Mouse (Mus musculus): ENCODE measurements around the gene Pip4k2a. TPM values are rescaled to one million over a fixed set of nuclear protein-coding genes. Genes with fewer than 3 reads are reported as not detected.

Pip4k2a gene
- polyA plus RNA-seq, 1 experiment from 2014 or later = 12.7 TPM

GRCm38 (mm10) chr2:18976175-18976574 is 21.8 kb downstream of the Pip4k2a start:
- Histone ChIP-seq H3K9me3 (no peaks in the 10 kb centered on the region), H3K4me1 (replicated peaks) (peaks cover 13% of the 10 kb centered on the region), H3K36me3 (no peaks in the 10 kb centered on the region), H3K4me3 (no peak overlapping the region), H3K27ac (replicated peaks) (no peak overlapping the region), H3K9ac (no peak overlapping the region), H3K27me3 (no peaks in the 10 kb centered on the region), H3K4me2 (no peak overlapping the region)
- no peak for ATAC-seq (ENCODE audit: low read depth)
- 95% methylated on average over 2 of the region's 2 CpGs for WGBS

- H3K9me3 ChIP-seq = no peaks in the 10 kb centered on the region
- H3K27ac ChIP-seq (replicated peaks) = no peak overlapping the region
- peaks cover 11% of the 10 kb centered on the region for H3K4me1 ChIP-seq (replicated peaks)
- no peaks in the 10 kb centered on the region for H3K36me3 ChIP-seq
- H3K27me3 ChIP-seq = no peaks in the 10 kb centered on the region
- H3K9ac ChIP-seq = no peak overlapping the region
- H3K4me3 ChIP-seq = no peak overlapping the region
- no peak overlapping the region for H3K4me2 ChIP-seq
- WGBS = 62% methylated on average over 4 of the region's 4 CpGs
- no peak for ATAC-seq (ENCODE audit: low read depth)
These were observed 22.9 kb downstream of the Pip4k2a start for GRCm38 (mm10) chr2:18974882-18975645.

- WGBS = 87% methylated on average over 3 of the region's 3 CpGs
- H3K4me3 ChIP-seq = no peak overlapping the region
- no peak overlapping the region for H3K4me2 ChIP-seq
- H3K27ac ChIP-seq (replicated peaks) = no peak overlapping the region
- no peaks in the 10 kb centered on the region for H3K27me3 ChIP-seq
- ATAC-seq (ENCODE audit: low read depth) = no peak
- H3K4me1 ChIP-seq (replicated peaks) = no peaks in the 10 kb centered on the region
- no peaks in the 10 kb centered on the region for H3K9me3 ChIP-seq
- no peaks in the 10 kb centered on the region for H3K36me3 ChIP-seq
- no peak overlapping the region for H3K9ac ChIP-seq
These were observed 26.4 kb downstream of the Pip4k2a start for GRCm38 (mm10) chr2:18971564-18971963.

- Histone ChIP-seq H3K36me3 (no peaks in the 10 kb centered on the region), H3K4me1 (replicated peaks) (no peaks in the 10 kb centered on the region), H3K4me2 (no peak overlapping the region), H3K9me3 (no peaks in the 10 kb centered on the region), H3K4me3 (no peak overlapping the region), H3K27me3 (no peaks in the 10 kb centered on the region), H3K27ac (replicated peaks) (no peak overlapping the region), H3K9ac (no peak overlapping the region)
- 88% methylated on average over 2 of the region's 2 CpGs for WGBS
- ATAC-seq (ENCODE audit: low read depth) = no peak
These were observed 27.5 kb downstream of the Pip4k2a start for GRCm38 (mm10) chr2:18970461-18970860.

- H3K27me3 ChIP-seq = no peaks in the 10 kb centered on the region
- H3K36me3 ChIP-seq = no peaks in the 10 kb centered on the region
- H3K9me3 ChIP-seq = no peaks in the 10 kb centered on the region
- H3K4me3 ChIP-seq = no peak overlapping the region
- no peak overlapping the region for H3K27ac ChIP-seq (replicated peaks)
- no peak overlapping the region for H3K9ac ChIP-seq
- WGBS = 76% methylated on average over 5 of the region's 5 CpGs
- no peaks in the 10 kb centered on the region for H3K4me1 ChIP-seq (replicated peaks)
- no peak for ATAC-seq (ENCODE audit: low read depth)
- no peak overlapping the region for H3K4me2 ChIP-seq
These were observed 28.8 kb downstream of the Pip4k2a start for GRCm38 (mm10) chr2:18969066-18969681.

- no peak overlapping the region for H3K9ac ChIP-seq
- WGBS = 95% methylated on average over 5 of the region's 5 CpGs
- ATAC-seq (ENCODE audit: low read depth) = no peak
- H3K9me3 ChIP-seq = no peaks in the 10 kb centered on the region
- no peak overlapping the region for H3K4me2 ChIP-seq
- H3K36me3 ChIP-seq = no peaks in the 10 kb centered on the region
- no peaks in the 10 kb centered on the region for H3K27me3 ChIP-seq
- H3K4me1 ChIP-seq (replicated peaks) = no peaks in the 10 kb centered on the region
- no peak overlapping the region for H3K27ac ChIP-seq (replicated peaks)
- H3K4me3 ChIP-seq = no peak overlapping the region
These were observed 30.4 kb downstream of the Pip4k2a start for GRCm38 (mm10) chr2:18967451-18968063.

GRCm38 (mm10) chr2:18966566-18966965 is 31.4 kb downstream of the Pip4k2a start:
- no peak overlapping the region for H3K4me2 ChIP-seq
- H3K4me3 ChIP-seq = no peak overlapping the region
- H3K9ac ChIP-seq = no peak overlapping the region
- H3K9me3 ChIP-seq = no peaks in the 10 kb centered on the region
- no peaks in the 10 kb centered on the region for H3K36me3 ChIP-seq
- no peaks in the 10 kb centered on the region for H3K27me3 ChIP-seq
- WGBS = 90% methylated on average over 5 of the region's 5 CpGs
- no peak for ATAC-seq (ENCODE audit: low read depth)
- no peak overlapping the region for H3K27ac ChIP-seq (replicated peaks)
- H3K4me1 ChIP-seq (replicated peaks) = peaks cover under 1% of the 10 kb centered on the region; the same call in 1 of the 2 replicates

- H3K4me3 ChIP-seq = no peak overlapping the region
- H3K27ac ChIP-seq (replicated peaks) = no peak overlapping the region
- no peaks in the 10 kb centered on the region for H3K9me3 ChIP-seq
- no peaks in the 10 kb centered on the region for H3K36me3 ChIP-seq
- peaks cover 7% of the 10 kb centered on the region for H3K4me1 ChIP-seq (replicated peaks)
- 89% methylated on average over 2 of the region's 2 CpGs for WGBS
- H3K4me2 ChIP-seq = no peak overlapping the region
- H3K27me3 ChIP-seq = no peaks in the 10 kb centered on the region
- H3K9ac ChIP-seq = no peak overlapping the region
- ATAC-seq (ENCODE audit: low read depth) = no peak
These were observed 32.0 kb downstream of the Pip4k2a start for GRCm38 (mm10) chr2:18965950-18966349.

GRCm38 (mm10) chr2:18965108-18965507 is 32.8 kb downstream of the Pip4k2a start:
- Histone ChIP-seq H3K36me3 (no peaks in the 10 kb centered on the region), H3K27ac (replicated peaks) (no peak overlapping the region), H3K9me3 (no peaks in the 10 kb centered on the region), H3K9ac (no peak overlapping the region), H3K4me3 (no peak overlapping the region), H3K4me2 (no peak overlapping the region), H3K27me3 (no peaks in the 10 kb centered on the region), H3K4me1 (replicated peaks) (peaks cover 16% of the 10 kb centered on the region)
- WGBS = 86% methylated on average over 3 of the region's 3 CpGs
- no peak for ATAC-seq (ENCODE audit: low read depth)

GRCm38 (mm10) chr2:18963286-18964040 is 34.5 kb downstream of the Pip4k2a start:
- H3K4me3 ChIP-seq = no peak overlapping the region
- no peaks in the 10 kb centered on the region for H3K9me3 ChIP-seq
- H3K4me2 ChIP-seq = no peak overlapping the region
- WGBS = 81% methylated on average over 13 of the region's 13 CpGs
- no peaks in the 10 kb centered on the region for H3K27me3 ChIP-seq
- no peak for ATAC-seq (ENCODE audit: low read depth)
- no peak overlapping the region for H3K9ac ChIP-seq
- H3K36me3 ChIP-seq = no peaks in the 10 kb centered on the region
- peaks cover 17% of the 10 kb centered on the region for H3K4me1 ChIP-seq (replicated peaks)
- H3K27ac ChIP-seq (replicated peaks) = no peak overlapping the region

- Histone ChIP-seq H3K9me3 (no peaks in the 10 kb centered on the region), H3K9ac (no peak overlapping the region), H3K27ac (replicated peaks) (no peak overlapping the region), H3K27me3 (no peaks in the 10 kb centered on the region), H3K4me2 (no peak overlapping the region), H3K4me1 (replicated peaks) (peaks cover 17% of the 10 kb centered on the region), H3K4me3 (no peak overlapping the region), H3K36me3 (no peaks in the 10 kb centered on the region)
- ATAC-seq (ENCODE audit: low read depth) = no peak
- WGBS = 85% methylated on average over 3 of the region's 3 CpGs
These were observed 35.4 kb downstream of the Pip4k2a start for GRCm38 (mm10) chr2:18962502-18962901.

GRCm38 (mm10) chr2:18960376-18960973 is 37.5 kb downstream of the Pip4k2a start:
- WGBS = 40% methylated on average over 7 of the region's 7 CpGs

More at GRCm38 (mm10) chr2:18960376-18960973, 37.5 kb downstream of the Pip4k2a start:
- H3K4me1 ChIP-seq (replicated peaks) = peaks cover 17% of the 10 kb centered on the region
- no peaks in the 10 kb centered on the region for H3K9me3 ChIP-seq
- no peak overlapping the region for H3K27ac ChIP-seq (replicated peaks)
- H3K36me3 ChIP-seq = no peaks in the 10 kb centered on the region
- H3K27me3 ChIP-seq = no peaks in the 10 kb centered on the region
- H3K4me3 ChIP-seq = no peak overlapping the region
- no peak for ATAC-seq (ENCODE audit: low read depth)
- H3K9ac ChIP-seq = no peak overlapping the region
- no peak overlapping the region for H3K4me2 ChIP-seq

All from neural tube, embryonic 13.5 days (tissue).